Mouse (Mus musculus) thymus, adult 2 months (tissue): Measurements from ENCODE around the gene Cldn7. TPM values are rescaled to one million over a fixed set of nuclear protein-coding genes. Genes with fewer than 3 reads are reported as not detected.
A peak's percentile ranks its signal among the peaks of the same experiment; 100 is the strongest.

ENCODE experiments used
- DNase-seq: peaks from one replicate; pipeline ENCODE4 v3.0.0; 2021
- H3K27ac ChIP-seq: fragments of 200-500 bp; 2 replicates; pipeline ENCODE4 v1.5.1; 2012; ENCODE audit warnings: low read length, control low read depth; ENCODE audit not compliant: control insufficient read depth, insufficient read depth
- H3K27me3 ChIP-seq: fragments of 200-500 bp; 2 replicates; pipeline ENCODE4 v1.6.1; 2012; ENCODE audit warnings: mild to moderate bottlenecking, low read length, moderate library complexity, mixed read lengths; ENCODE audit not compliant: control insufficient read depth, insufficient read depth
- H3K36me3 ChIP-seq: fragments of 200-500 bp; 2 replicates; pipeline ENCODE4 v1.6.1; 2012; ENCODE audit warnings: mild to moderate bottlenecking, low read length, moderate library complexity; ENCODE audit not compliant: control insufficient read depth, insufficient read depth
- H3K4me1 ChIP-seq: fragments of 200-500 bp; replicated peaks from 2 replicates; pipeline ENCODE4 v1.6.1; 2012; ENCODE audit warnings: low read length; ENCODE audit not compliant: control insufficient read depth, insufficient read depth
- H3K4me3 ChIP-seq: fragments of 200-500 bp; 2 replicates; pipeline ENCODE4 v1.5.1; 2012; ENCODE audit warnings: mild to moderate bottlenecking, low read length, control low read depth, moderate library complexity; ENCODE audit not compliant: control insufficient read depth, insufficient read depth
- CTCF ChIP-seq: fragments of 200-500 bp; IDR thresholded peaks from 2 replicates; pipeline ENCODE4 v1.5.1; 2012; ENCODE audit warnings: mild to moderate bottlenecking, control low read depth, low read length, moderate library complexity, borderline replicate concordance; ENCODE audit not compliant: control insufficient read depth, poor library complexity, insufficient read depth; ENCODE audit errors: extremely low read depth
- POLR2A ChIP-seq: fragments of 200-500 bp; IDR thresholded peaks from 2 replicates; pipeline ENCODE4 v1.6.1; 2012; ENCODE audit warnings: mild to moderate bottlenecking, low read length, control low read depth, moderate library complexity; ENCODE audit not compliant: control insufficient read depth, poor library complexity, insufficient read depth; ENCODE audit errors: extremely low read depth
- WGBS: fragments of 180-500 bp; shearing (Covaris S2); methylation state at CpG from one replicate; pipeline ENCODE4 v1.1.7; 2018; 5-methylcytosine and 5-hydroxymethylcytosine counted together
- polyA plus RNA-seq: library from polyadenylated mRNA; depleted of rRNA; stranded (reverse); fragments of >200 nt; gene quantifications from 2 replicates; pipeline ENCODE4 v1.2.3, GENCODE M21; 2012

Cldn7 gene
- polyA plus RNA-seq, 1 experiment, result 6.0 TPM

- no peak for DNase-seq
- no peak overlapping the region for H3K4me3 ChIP-seq
- WGBS, result 50% methylated on average over 9 of the region's 9 CpGs
- peaks cover 21% of the 10 kb centered on the region for H3K4me1 ChIP-seq
- TF ChIP-seq POLR2A, result no peak
- TF ChIP-seq CTCF, result no peak
- H3K27ac ChIP-seq, result 0 out of 2 replicates have a peak overlapping the region, but pooled peaks have one; percentile 36
- H3K36me3 ChIP-seq, result peaks cover 33% of the 10 kb centered on the region
- H3K27me3 ChIP-seq, result no peaks in the 10 kb centered on the region
Observed at GRCm38 (mm10) chr11:69919053-69919452, 45.5 kb upstream of the Cldn7 start.

GRCm38 (mm10) chr11:69919661-69920265 lies 44.8 kb upstream of the Cldn7 start:
- Histone ChIP-seq H3K27ac (peak overlapping the region; percentile 54), H3K36me3 (peaks cover 33% of the 10 kb centered on the region), H3K4me3 (peak overlapping the region; percentile 83), H3K27me3 (no peaks in the 10 kb centered on the region), H3K4me1 (peaks cover 16% of the 10 kb centered on the region)
- WGBS, result under 1% methylated on average over 17 of the region's 17 CpGs
- DNase-seq, result peak; percentile 59
- TF ChIP-seq POLR2A, result no peak

GRCm38 (mm10) chr11:69920266-69921031 lies 44.1 kb upstream of the Cldn7 start:
- peak; percentile 56 for DNase-seq

DNA sequence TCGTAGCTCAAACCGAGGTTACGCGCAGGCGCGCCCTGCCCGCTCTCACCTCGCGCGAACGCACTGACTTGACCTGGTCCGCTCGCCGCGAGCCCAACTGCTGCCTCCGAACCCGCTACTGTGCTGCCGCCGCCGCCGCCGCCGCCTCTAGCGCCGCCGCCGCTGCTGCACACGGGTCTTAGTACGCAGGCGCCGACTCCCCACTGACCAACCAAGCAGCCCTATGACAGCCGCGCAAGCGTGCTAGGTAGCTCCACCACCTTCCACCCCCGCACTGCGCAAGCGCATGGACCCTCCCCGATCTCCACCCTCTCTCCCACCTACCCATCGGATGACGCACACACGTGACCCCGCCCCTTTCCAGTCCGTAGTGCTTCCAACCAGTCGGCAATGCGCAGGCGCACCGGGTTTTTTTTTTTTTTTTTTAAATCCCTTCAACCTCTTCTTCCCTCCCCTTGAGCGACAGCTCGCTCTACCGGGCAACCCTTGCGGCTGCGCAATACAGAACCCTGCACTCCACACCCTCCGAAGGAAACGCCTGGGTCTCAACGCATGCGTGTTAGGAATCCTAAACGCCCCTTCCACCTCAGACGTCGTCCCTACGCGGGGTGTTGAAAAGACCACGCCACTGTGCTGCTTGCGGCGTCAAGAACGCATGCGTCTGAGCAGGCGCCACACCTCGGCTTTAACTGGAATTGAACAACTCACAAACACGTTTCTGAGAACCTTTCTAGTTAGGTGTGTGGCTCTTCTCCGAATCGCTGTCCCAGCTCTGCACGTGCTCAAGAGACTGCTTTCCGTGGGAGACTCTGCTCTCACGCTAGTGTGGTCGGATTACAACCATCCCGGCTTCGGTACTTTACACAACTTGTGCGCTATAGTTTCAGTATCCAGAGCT lies 43.2 kb upstream of the Cldn7 start, which contains the start of gene Eif5a:
Gene Eif5a, minus strand, starts transcription at position 845 of the 898 bp plus-strand sequence.
- Histone ChIP-seq H3K36me3 (peaks cover 22% of the 10 kb centered on the region), H3K4me1 (peaks cover 6% of the 10 kb centered on the region), H3K27ac (peak within 1 kb of the TSS; percentile 88), H3K27me3 (no peaks in the 10 kb centered on the region), H3K4me3 (peak within 1 kb of the TSS; percentile 83)
- TF ChIP-seq CTCF, result peak; percentile 78
- peak; percentile 53 for TF ChIP-seq POLR2A
- peak; percentile 100 for DNase-seq
- under 1% methylated on average over 78 of the region's 78 CpGs for WGBS

More at GRCm38 (mm10) chr11:69920266-69921031, 44.1 kb upstream of the Cldn7 start:
- Histone ChIP-seq H3K4me3 (peak overlapping the region; percentile 83), H3K27ac (peak overlapping the region; percentile 57), H3K27me3 (no peaks in the 10 kb centered on the region), H3K4me1 (peaks cover 11% of the 10 kb centered on the region), H3K36me3 (peaks cover 31% of the 10 kb centered on the region)
- WGBS, result under 1% methylated on average over 65 of the region's 65 CpGs
- TF ChIP-seq POLR2A (no peak), CTCF (no peak)

DNA sequence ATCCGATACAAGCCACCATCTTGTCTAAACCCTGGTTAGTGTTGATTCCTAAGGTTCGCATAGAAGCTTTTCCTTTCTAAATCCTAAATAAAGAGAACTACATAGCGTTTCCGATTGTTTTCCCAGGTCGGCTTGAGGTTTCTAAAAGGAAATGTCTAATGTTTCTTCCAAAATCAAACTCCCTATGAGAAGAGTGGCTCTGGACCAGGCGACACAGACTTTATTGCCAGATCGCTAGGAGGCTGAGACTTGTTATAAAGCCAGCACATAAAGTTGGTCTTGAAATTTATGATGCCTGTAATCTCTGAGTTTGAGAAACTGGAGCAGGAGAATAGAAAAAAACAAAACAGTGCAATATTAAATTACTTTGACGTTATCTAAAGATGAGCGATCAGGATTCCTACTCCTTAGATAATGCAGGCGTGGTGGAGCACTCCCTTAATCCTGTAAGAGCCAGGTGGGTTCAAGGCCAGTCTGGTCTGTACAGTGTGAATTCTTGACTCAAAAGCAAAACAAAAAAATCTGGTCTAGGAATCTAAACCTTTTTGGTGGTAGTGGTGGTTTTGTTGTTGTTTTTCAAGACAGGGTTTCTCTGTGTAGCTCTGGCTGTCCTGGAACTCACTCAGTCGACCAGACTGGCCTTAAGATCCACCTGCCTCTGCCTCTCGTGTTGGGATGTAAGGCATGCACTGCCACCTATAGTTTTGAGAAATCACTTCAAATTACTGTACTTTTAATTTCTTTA lies 42.4 kb upstream of the Cldn7 start:
- peak overlapping the region; percentile 50 for H3K4me3 ChIP-seq
- H3K36me3 ChIP-seq, result peaks cover 18% of the 10 kb centered on the region
- DNase-seq, result no peak
- TF ChIP-seq CTCF (no peak), POLR2A (no peak)
- 4% methylated on average over 12 of the region's 12 CpGs for WGBS
- peak overlapping the region; percentile 88 for H3K27ac ChIP-seq
- peaks cover 6% of the 10 kb centered on the region for H3K4me1 ChIP-seq
- no peaks in the 10 kb centered on the region for H3K27me3 ChIP-seq

GRCm38 (mm10) chr11:69922796-69923195 lies 41.8 kb upstream of the Cldn7 start:
- Histone ChIP-seq H3K4me3 (no peak overlapping the region), H3K4me1 (peaks cover 6% of the 10 kb centered on the region), H3K27ac (no peak overlapping the region), H3K36me3 (peaks cover 12% of the 10 kb centered on the region), H3K27me3 (no peaks in the 10 kb centered on the region)
- 73% methylated on average over 3 of the region's 3 CpGs for WGBS
- no peak for DNase-seq
- no peak for TF ChIP-seq POLR2A
- TF ChIP-seq CTCF, result no peak
